Mouse (Mus musculus) activated CD4-positive, CD25-positive, alpha-beta regulatory T cell, adult 4 months (primary cell): Measurements from ENCODE around the gene Gm6812. TPM values are rescaled to one million over a fixed set of nuclear protein-coding genes. Genes with fewer than 3 reads are reported as not detected.
"Not testable (repeated sequence)": the region's sequence is repeated elsewhere in the genome, so short reads cannot be mapped to it uniquely, and the experiment has no call there.

Experiments used
- ATAC-seq: one replicate; pipeline ENCODE4 v1.8.0; 2017
- polyA plus RNA-seq, 2 experiments: library from polyadenylated mRNA; unstranded; fragments of 100-300 nt; shearing (Covaris generic); gene quantifications; one replicate each; pipeline ENCODE4 v1.2.1; 2017

Gm6812 gene
- not detected for polyA plus RNA-seq

DNA sequence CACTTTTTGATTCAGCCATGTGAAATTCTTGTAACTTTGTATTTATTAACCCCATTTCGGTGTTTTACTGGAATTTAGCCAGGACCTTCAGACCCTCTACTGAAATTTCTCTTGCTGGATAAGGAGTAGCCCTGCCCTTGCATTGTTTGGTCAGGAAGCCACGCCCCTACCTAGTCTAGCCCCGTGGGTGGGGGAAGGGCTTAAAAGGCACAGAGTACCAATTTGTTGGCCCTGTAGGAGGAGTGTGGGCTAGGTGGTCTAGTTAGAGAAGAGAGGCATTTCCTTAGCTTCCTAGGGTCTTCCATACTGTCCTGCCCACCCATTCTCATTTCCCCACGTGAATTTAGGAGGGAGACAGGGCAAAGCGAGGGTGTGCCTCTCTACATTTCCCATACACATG, at the start of gene Gm6812:
Gm6812 (minus strand) TSS at position 101 of the 400 bp plus-strand sequence.
- not testable (repeated sequence) for ATAC-seq

DNA sequence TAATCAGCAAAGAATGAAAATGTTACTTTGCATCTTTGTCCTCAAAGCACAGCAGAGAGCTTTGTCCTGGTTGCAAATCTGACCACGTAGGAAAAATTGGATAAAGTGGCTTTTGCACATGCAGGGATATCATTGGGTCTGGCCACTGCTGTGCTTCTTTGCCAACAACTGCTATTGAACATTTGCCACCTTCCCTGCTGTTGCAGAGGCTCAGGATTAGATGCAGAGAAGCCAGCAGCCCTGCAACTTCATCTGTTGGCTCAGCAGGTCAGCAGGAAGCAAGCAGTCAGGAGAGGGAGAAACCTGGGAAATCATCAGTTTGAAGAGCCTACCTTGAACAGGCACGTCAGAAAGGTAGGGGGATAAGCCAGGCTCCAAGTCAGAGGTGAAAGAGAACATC, 27.7 kb downstream of the Gm6812 start:
- ATAC-seq: no peak

Other genes starting within 250 kb of the Gm6812 start
- gene Fmr1, start 214.5 kb downstream of the Gm6812 start, polyA plus RNA-seq: 10 to 100 TPM; 20.3 to 22.5 TPM
- not detected for gene Fmr1nb, start 131.2 kb downstream of the Gm6812 start, polyA plus RNA-seq
- 1 to 10 TPM; 3.4 to 3.6 TPM for gene Gm14698, start 72.0 kb downstream of the Gm6812 start, polyA plus RNA-seq